Mouse (Mus musculus) natural killer cell, adult 2 months (primary cell): ENCODE measurements around the gene 4931428F04Rik.

Source experiments
- DNase-seq, 2 experiments: peaks; one replicate each; pipeline ENCODE4 v3.0.0; 2022; ENCODE audit warnings: low spot score in 2 of 2

The 4931428F04Rik gene

DNA sequence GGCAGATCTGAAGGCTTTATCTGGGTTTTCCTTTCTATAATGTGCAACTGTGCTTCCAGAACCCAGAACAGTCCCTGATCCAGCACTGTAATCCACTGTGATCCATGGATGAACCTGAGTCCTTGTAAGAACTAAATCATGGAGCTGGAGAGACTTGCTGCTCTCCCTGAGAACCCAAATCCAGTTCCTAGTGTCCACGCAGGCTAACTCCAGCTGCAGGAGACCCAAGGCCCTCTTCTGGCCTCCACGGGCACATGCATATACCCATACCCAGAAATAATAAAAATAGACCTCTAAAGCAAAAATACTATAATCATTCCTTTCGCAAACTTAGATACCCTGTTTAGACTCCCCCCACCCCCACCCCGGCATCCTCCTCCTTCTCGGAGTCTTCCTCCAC lies 1.4 kb downstream of the 4931428F04Rik start:
- DNase-seq = no peak

GRCm38 (mm10) chr8:105286907-105287306 lies 2.8 kb downstream of the 4931428F04Rik start:
- DNase-seq = no peak

GRCm38 (mm10) chr8:105285514-105285913 lies 4.2 kb downstream of the 4931428F04Rik start:
- DNase-seq = no peak

DNA sequence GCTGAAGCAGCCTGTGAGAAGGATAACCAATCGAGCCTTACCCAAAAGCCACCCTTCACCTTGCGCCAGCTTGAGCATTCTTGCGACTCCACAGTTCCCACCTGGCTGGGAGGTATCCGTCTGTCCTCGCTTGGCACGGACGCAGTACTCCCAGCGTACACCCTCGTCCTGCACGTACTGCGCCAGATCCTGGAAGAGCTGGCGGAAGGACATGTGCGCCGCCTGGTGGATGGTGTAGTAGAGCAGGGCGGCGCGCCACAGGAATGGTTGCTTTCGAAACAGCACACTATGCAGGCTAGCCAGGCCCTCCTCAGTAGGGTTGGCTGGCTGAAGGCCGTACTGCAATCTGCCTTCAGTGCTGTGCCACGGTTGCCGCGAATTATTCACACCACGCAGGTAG lies 6.6 kb downstream of the 4931428F04Rik start:
- no peak for DNase-seq

GRCm38 (mm10) chr8:105282239-105282638 lies 7.4 kb downstream of the 4931428F04Rik start:
- DNase-seq = no peak

GRCm38 (mm10) chr8:105281821-105282220 lies 7.8 kb downstream of the 4931428F04Rik start:
- no peak for DNase-seq

DNA sequence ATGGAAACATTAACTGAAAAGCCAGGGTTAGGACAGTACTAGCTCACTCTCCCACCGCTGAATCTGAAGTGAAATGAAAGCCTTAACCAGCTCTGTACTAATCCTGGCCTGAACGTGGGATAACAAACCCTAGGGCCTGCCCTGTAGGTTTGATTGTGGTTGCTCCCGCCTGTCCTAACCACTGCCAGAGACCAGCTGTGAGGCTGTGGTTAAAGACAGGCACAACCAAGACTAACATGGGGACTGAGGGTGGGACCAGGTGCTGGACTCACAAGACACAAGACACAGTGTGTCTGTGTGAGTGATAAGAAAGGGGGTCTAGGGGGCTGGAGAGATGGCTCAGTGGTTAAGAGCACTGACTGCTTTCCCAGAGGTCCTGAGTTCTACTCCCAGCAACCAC lies 9.1 kb downstream of the 4931428F04Rik start:
- no peak for DNase-seq

GRCm38 (mm10) chr8:105278911-105279334 lies 10.7 kb downstream of the 4931428F04Rik start:
- DNase-seq = no peak

GRCm38 (mm10) chr8:105276292-105277120 lies 13.2 kb downstream of the 4931428F04Rik start:
- no peak for DNase-seq

DNA sequence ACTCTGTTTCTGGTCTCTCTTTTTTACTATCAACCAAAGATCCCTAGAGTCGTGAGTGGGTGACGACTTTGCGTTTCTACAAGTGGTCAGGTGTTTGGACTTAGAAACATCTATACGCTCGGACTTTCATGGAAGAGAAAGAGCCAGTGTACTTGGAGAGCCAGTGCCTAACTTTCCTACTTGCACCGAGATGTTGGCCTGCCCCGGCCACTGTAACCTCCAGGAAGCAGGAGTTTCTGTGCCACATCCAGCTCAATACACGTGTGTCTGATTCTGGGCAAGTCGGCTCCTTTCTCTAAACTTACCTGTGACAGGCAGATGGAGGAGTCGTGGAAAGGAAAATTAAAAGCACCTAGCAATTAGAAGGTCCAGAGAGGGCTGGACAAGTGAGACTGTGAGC lies 13.8 kb downstream of the 4931428F04Rik start, which contains the start of gene Nol3:
TSS of gene Nol3 (plus strand) at position 301 of the 400 bp plus-strand sequence.
- no peak for DNase-seq

GRCm38 (mm10) chr8:105275387-105275786 lies 14.3 kb downstream of the 4931428F04Rik start:
- DNase-seq = no peak

DNA sequence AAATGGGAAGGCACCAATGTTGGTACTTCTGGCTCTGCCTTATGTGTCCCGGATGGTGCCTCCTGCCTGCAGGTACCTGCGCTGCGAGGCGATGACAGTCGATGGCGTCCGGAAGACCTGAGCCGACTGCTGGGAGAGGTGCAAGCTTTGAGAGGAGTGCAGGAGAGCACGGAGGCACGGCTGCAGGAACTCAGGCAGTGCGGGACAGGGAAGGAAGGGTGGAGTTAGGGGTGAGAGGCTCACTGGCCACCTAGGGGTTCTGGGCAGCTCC lies 18.8 kb downstream of the 4931428F04Rik start:
- no peak for DNase-seq

DNA sequence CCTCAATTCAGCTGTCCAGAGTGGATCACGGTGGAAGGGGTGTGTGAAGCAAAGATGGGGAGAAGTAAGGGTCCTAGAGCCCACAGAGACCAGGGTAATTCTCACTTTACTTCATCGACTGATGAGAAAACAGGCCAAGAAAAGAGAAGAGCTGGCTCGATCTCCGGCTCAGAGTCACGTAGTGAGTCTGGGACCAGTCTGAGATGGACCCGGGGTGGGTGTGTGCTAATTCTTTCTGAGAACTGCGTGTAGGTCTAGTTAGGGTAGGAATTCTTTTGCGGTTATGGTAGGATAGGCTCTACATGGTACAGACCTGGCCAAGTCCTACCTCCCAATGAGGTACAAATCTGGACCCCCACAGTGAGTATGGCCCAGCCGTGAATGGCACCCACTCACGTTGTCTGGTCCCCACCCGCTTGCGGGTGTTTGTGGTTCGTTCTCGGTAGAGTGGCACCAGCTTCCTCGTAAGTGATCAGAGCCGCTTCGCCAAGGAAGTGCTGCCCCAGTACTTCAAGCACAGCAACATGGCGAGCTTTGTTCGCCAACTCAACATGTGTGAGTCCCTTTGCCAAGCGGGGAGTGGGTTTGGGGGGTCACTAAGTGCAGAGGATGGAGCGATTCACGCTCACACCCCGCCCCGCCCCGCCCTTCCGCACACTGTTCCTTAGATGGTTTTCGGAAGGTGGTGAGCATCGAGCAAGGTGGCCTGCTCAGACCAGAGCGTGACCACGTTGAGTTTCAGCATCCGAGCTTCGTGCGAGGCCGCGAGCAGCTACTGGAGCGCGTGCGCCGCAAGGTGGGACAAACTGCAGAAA lies 19.4 kb downstream of the 4931428F04Rik start:
- DNase-seq = peak; percentile 48 to 55

GRCm38 (mm10) chr8:105269461-105269947 lies 20.2 kb downstream of the 4931428F04Rik start, which contains the start of gene Hsf4:
Gene Hsf4, plus strand, starts transcription at chr8:105269801.
- peak; percentile 37 to 49 for DNase-seq

GRCm38 (mm10) chr8:105269075-105269458 lies 20.6 kb downstream of the 4931428F04Rik start:
- no peak for DNase-seq

- DNase-seq = no peak
Observed at GRCm38 (mm10) chr8:105268342-105269074, 21.2 kb downstream of the 4931428F04Rik start.

GRCm38 (mm10) chr8:105266775-105267174 lies 22.9 kb downstream of the 4931428F04Rik start:
- DNase-seq = peak in 1 of 2 experiments; percentile 53

DNA sequence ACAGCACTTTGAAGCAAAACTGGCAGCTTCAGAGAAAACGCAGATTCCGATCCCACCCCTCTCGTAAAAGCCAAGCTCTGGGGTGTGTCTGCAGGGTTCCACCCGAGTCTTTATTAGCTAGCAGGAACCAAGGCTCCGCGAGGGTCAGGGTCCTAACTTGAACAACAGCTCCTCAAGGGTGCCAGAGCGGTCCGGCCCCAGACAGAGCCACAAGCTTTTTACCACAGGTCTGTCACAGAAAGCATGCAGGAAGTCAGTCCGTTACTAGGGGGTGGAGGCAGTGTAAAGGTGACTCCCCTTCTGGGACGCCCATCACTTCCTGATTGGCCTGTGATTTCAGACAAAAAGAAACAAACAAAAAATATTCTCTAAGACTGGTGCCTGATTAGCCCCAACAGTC lies 24.5 kb downstream of the 4931428F04Rik start:
- DNase-seq = peak; percentile 74 to 77

GRCm38 (mm10) chr8:105264024-105264982 lies 25.4 kb downstream of the 4931428F04Rik start, which contains the start of the genes Tradd and Fbxl8:
Gene Tradd, minus strand, starts transcription at chr8:105264609.
Gene Fbxl8, plus strand, starts transcription at chr8:105264648.
- DNase-seq = peak; percentile 61 to 65

DNA sequence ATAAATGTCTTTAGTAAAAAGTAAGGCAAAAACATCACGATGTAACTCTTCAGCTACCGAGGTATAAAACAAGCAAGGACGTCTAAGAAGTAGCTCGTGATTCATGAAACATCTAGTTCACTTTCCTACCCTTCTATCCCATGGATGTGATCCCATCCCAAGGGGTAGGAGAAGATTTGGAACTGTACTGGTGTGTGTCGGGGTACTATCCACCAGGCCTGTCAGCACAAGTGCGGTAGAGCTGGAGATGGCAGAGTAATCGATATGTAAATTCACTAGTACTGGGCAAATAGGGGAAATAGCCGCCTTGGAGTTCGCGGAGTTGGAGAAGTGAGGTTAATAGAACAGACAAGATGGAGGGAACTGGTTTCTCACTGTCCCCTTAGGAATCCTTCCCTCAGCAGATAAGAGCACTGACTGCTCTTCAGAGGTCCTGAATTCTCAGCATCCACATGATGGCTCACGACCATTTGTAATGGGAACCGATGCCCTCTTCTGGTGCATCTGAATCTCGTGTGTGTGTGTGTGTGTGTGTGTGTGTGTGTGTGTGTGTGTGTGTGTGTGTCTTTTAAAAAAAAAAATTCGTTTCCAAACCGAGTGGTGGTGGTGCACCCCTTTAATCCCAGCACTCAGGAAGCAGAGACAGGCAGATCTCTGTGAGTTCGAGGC lies 26.3 kb downstream of the 4931428F04Rik start:
- no peak for DNase-seq
